Mouse (Mus musculus): ENCODE results near the gene Zfp459. TPM values are rescaled to one million over a fixed set of nuclear protein-coding genes. Genes with fewer than 3 reads are reported as not detected.
A peak's percentile ranks its signal among the peaks of the same experiment; 100 is the strongest.
"Not testable (repeated sequence)": the region's sequence is repeated elsewhere in the genome, so short reads cannot be mapped to it uniquely, and the experiment has no call there.

The Zfp459 gene
- 0.72 TPM in 2 replicates for polyA plus RNA-seq (2014; fragmentation: Nextera tagmentation; extraction: Ambion mirVana)

- 2% methylated on average over 22 of the region's 22 CpGs for WGBS
- H3K4me3 ChIP-seq (replicated peaks; ENCODE audit: low read depth, low read length), result peak within 1 kb of the TSS; percentile 64
- H3K9me3 ChIP-seq (ENCODE audit: control insufficient read depth, low read length), result no peaks in the 10 kb centered on the region
- DNase-seq (peak; percentile 76), ATAC-seq (ENCODE audit: low FRiP score, low TSS enrichment) (peak; percentile 84)
- no peak within 1 kb of the TSS for H3K27ac ChIP-seq (replicated peaks; ENCODE audit: low read depth, low read length)
- H3K9ac ChIP-seq (replicated peaks; ENCODE audit: low read length), result peak within 1 kb of the TSS; percentile 60
- peak within 1 kb of the TSS; percentile 92 for H3K4me2 ChIP-seq (ENCODE audit: low read length)
- no peaks in the 10 kb centered on the region for H3K36me3 ChIP-seq (ENCODE audit: control insufficient read depth, insufficient read depth, low read length)
- peaks cover 3% of the 10 kb centered on the region; the same call in 1 of the 2 replicates for H3K4me1 ChIP-seq (ENCODE audit: control insufficient read depth, insufficient read depth, low read length)
- no peaks in the 10 kb centered on the region for H3K27me3 ChIP-seq (ENCODE audit: control insufficient read depth, insufficient read depth, low read length)
These were observed at the start of gene Zfp459 for GRCm38 (mm10) chr13:67421207-67421857. Gene Zfp459 (minus strand): TSS chr13:67421418.

GRCm38 (mm10) chr13:67469274-67469673 lies 48.1 kb upstream of the Zfp459 start:
- DNase-seq, result no peak
- no peak overlapping the region for H3K4me2 ChIP-seq (ENCODE audit: low read length)
- no peaks in the 10 kb centered on the region for H3K9me3 ChIP-seq (ENCODE audit: control insufficient read depth, low read length)
- H3K27me3 ChIP-seq (ENCODE audit: control insufficient read depth, insufficient read depth, low read length), result no peaks in the 10 kb centered on the region
- ATAC-seq (ENCODE audit: low FRiP score, low TSS enrichment), result no peak
- H3K4me3 ChIP-seq (replicated peaks; ENCODE audit: low read depth, low read length), result no peak overlapping the region
- WGBS, result 92% methylated on average over 3 of the region's 3 CpGs
- no peak overlapping the region for H3K27ac ChIP-seq (replicated peaks; ENCODE audit: low read depth, low read length)
- H3K4me1 ChIP-seq (ENCODE audit: control insufficient read depth, insufficient read depth, low read length), result no peaks in the 10 kb centered on the region
- 0 out of 2 replicates have a peak, but pooled peaks cover 3% of the 10 kb centered on the region for H3K36me3 ChIP-seq (ENCODE audit: control insufficient read depth, insufficient read depth, low read length)
- no peak overlapping the region for H3K9ac ChIP-seq (replicated peaks; ENCODE audit: low read length)

GRCm38 (mm10) chr13:67463506-67464185 lies 42.4 kb upstream of the Zfp459 start:
- DNase-seq; H3K9me3 ChIP-seq (ENCODE audit: control insufficient read depth, low read length); H3K27me3 ChIP-seq (ENCODE audit: control insufficient read depth, insufficient read depth, low read length); H3K9ac ChIP-seq (replicated peaks; ENCODE audit: low read length); H3K27ac ChIP-seq (replicated peaks; ENCODE audit: low read depth, low read length); H3K4me1 ChIP-seq (ENCODE audit: control insufficient read depth, insufficient read depth, low read length); H3K4me2 ChIP-seq (ENCODE audit: low read length); ATAC-seq (ENCODE audit: low FRiP score, low TSS enrichment); H3K36me3 ChIP-seq (ENCODE audit: control insufficient read depth, insufficient read depth, low read length); H3K4me3 ChIP-seq (replicated peaks; ENCODE audit: low read depth, low read length): not testable (repeated sequence)
- 84% methylated on average over 3 of the region's 5 CpGs for WGBS

GRCm38 (mm10) chr13:67452021-67452309 lies 30.7 kb upstream of the Zfp459 start:
- H3K27me3 ChIP-seq (ENCODE audit: control insufficient read depth, insufficient read depth, low read length), result no peaks in the 10 kb centered on the region
- ATAC-seq (ENCODE audit: low FRiP score, low TSS enrichment), result peak; percentile 34; the same call in 1 of the 2 replicates
- peak overlapping the region; percentile 49 for H3K4me3 ChIP-seq (replicated peaks; ENCODE audit: low read depth, low read length)
- H3K27ac ChIP-seq (replicated peaks; ENCODE audit: low read depth, low read length), result no peak overlapping the region
- H3K9me3 ChIP-seq (ENCODE audit: control insufficient read depth, low read length), result no peaks in the 10 kb centered on the region
- H3K4me2 ChIP-seq (ENCODE audit: low read length), result peak overlapping the region; percentile 71
- 0 out of 2 replicates have a peak, but pooled peaks cover 4% of the 10 kb centered on the region for H3K4me1 ChIP-seq (ENCODE audit: control insufficient read depth, insufficient read depth, low read length)
- peak overlapping the region; percentile 56 for H3K9ac ChIP-seq (replicated peaks; ENCODE audit: low read length)
- H3K36me3 ChIP-seq (ENCODE audit: control insufficient read depth, insufficient read depth, low read length), result 0 out of 2 replicates have a peak, but pooled peaks cover 4% of the 10 kb centered on the region
- WGBS, result 6% methylated on average over 3 of the region's 3 CpGs
- DNase-seq, result no peak

- Histone ChIP-seq H3K4me1 (ENCODE audit: control insufficient read depth, insufficient read depth, low read length) (0 out of 2 replicates have a peak, but pooled peaks cover 4% of the 10 kb centered on the region), H3K27ac (replicated peaks; ENCODE audit: low read depth, low read length) (no peak within 1 kb of the TSS), H3K9me3 (ENCODE audit: control insufficient read depth, low read length) (no peaks in the 10 kb centered on the region), H3K4me2 (ENCODE audit: low read length) (peak within 1 kb of the TSS; percentile 71), H3K27me3 (ENCODE audit: control insufficient read depth, insufficient read depth, low read length) (no peaks in the 10 kb centered on the region), H3K4me3 (replicated peaks; ENCODE audit: low read depth, low read length) (peak within 1 kb of the TSS; percentile 49), H3K9ac (replicated peaks; ENCODE audit: low read length) (peak within 1 kb of the TSS; percentile 56), H3K36me3 (ENCODE audit: control insufficient read depth, insufficient read depth, low read length) (0 out of 2 replicates have a peak, but pooled peaks cover 7% of the 10 kb centered on the region)
- peak; percentile 94 for DNase-seq
- 2% methylated on average over 20 of the region's 20 CpGs for WGBS
- peak; percentile 94 for ATAC-seq (ENCODE audit: low FRiP score, low TSS enrichment)
These were observed 30.2 kb upstream of the Zfp459 start, which contains the start of gene Zfp874a for GRCm38 (mm10) chr13:67451172-67452020. Gene Zfp874a (minus strand): TSS chr13:67451624.

GRCm38 (mm10) chr13:67437095-67437494 lies 15.9 kb upstream of the Zfp459 start:
- not testable (repeated sequence) for ATAC-seq (ENCODE audit: low FRiP score, low TSS enrichment); H3K27me3 ChIP-seq (ENCODE audit: control insufficient read depth, insufficient read depth, low read length); H3K9me3 ChIP-seq (ENCODE audit: control insufficient read depth, low read length); H3K4me2 ChIP-seq (ENCODE audit: low read length); H3K4me1 ChIP-seq (ENCODE audit: control insufficient read depth, insufficient read depth, low read length); H3K27ac ChIP-seq (replicated peaks; ENCODE audit: low read depth, low read length); H3K4me3 ChIP-seq (replicated peaks; ENCODE audit: low read depth, low read length); DNase-seq; H3K9ac ChIP-seq (replicated peaks; ENCODE audit: low read length); H3K36me3 ChIP-seq (ENCODE audit: control insufficient read depth, insufficient read depth, low read length)
- WGBS, result 67% methylated on average over 1 of the region's 3 CpGs

- H3K4me1 ChIP-seq (ENCODE audit: control insufficient read depth, insufficient read depth, low read length), result no peaks in the 10 kb centered on the region
- H3K36me3 ChIP-seq (ENCODE audit: control insufficient read depth, insufficient read depth, low read length), result no peaks in the 10 kb centered on the region
- DNase-seq, result no peak
- no peak overlapping the region for H3K27ac ChIP-seq (replicated peaks; ENCODE audit: low read depth, low read length)
- H3K9ac ChIP-seq (replicated peaks; ENCODE audit: low read length), result no peak overlapping the region
- H3K4me3 ChIP-seq (replicated peaks; ENCODE audit: low read depth, low read length), result no peak overlapping the region
- 60% methylated on average over 3 of the region's 3 CpGs for WGBS
- H3K4me2 ChIP-seq (ENCODE audit: low read length), result no peak overlapping the region
- no peak for ATAC-seq (ENCODE audit: low FRiP score, low TSS enrichment)
- no peaks in the 10 kb centered on the region for H3K27me3 ChIP-seq (ENCODE audit: control insufficient read depth, insufficient read depth, low read length)
- no peaks in the 10 kb centered on the region for H3K9me3 ChIP-seq (ENCODE audit: control insufficient read depth, low read length)
These were observed 6.9 kb upstream of the Zfp459 start for GRCm38 (mm10) chr13:67428116-67428515.

- not testable (repeated sequence) for H3K4me1 ChIP-seq (ENCODE audit: control insufficient read depth, insufficient read depth, low read length); H3K27me3 ChIP-seq (ENCODE audit: control insufficient read depth, insufficient read depth, low read length); ATAC-seq (ENCODE audit: low FRiP score, low TSS enrichment); H3K9me3 ChIP-seq (ENCODE audit: control insufficient read depth, low read length); H3K9ac ChIP-seq (replicated peaks; ENCODE audit: low read length); H3K4me3 ChIP-seq (replicated peaks; ENCODE audit: low read depth, low read length); H3K36me3 ChIP-seq (ENCODE audit: control insufficient read depth, insufficient read depth, low read length); H3K4me2 ChIP-seq (ENCODE audit: low read length); H3K27ac ChIP-seq (replicated peaks; ENCODE audit: low read depth, low read length); DNase-seq
These were observed 4.5 kb upstream of the Zfp459 start for GRCm38 (mm10) chr13:67425699-67426098.
